Mouse (Mus musculus) liver, adult 2 months (tissue): ENCODE measurements around the gene Itprip.

ENCODE experiments used
- CTCF ChIP-seq: fragments of 200-500 bp; IDR thresholded peaks from 2 replicates; pipeline ENCODE4 v1.5.1; 2011; ENCODE audit warnings: low read depth, low read length, control low read depth
- POLR2A ChIP-seq: fragments of 200-500 bp; IDR thresholded peaks from 2 replicates; pipeline ENCODE4 v1.6.1; 2011; ENCODE audit warnings: low read length, control low read depth; ENCODE audit not compliant: insufficient read depth; ENCODE audit errors: extremely low read depth

GRCm38 (mm10) chr19:47881538-47881937, 37.6 kb downstream of the Itprip start:
- no peak for TF ChIP-seq CTCF
- no peak for TF ChIP-seq POLR2A
